Mouse (Mus musculus) layer of hippocampus, adult 9-10 months (tissue): ENCODE results near the gene Gm21822.
"Not testable (repeated sequence)": the region's sequence is repeated elsewhere in the genome, so short reads cannot be mapped to it uniquely, and the experiment has no call there.

Experiments used
- DNase-seq: peaks from one replicate; pipeline ENCODE4 v3.0.0; 2022; ENCODE audit warnings: low spot score

Gene Gm21822

GRCm38 (mm10) chrY:18654182-18654581 lies at the start of gene Gm21822:
Gm21822 (plus strand) TSS chrY:18654482.
- DNase-seq: not testable (repeated sequence)
